Mouse (Mus musculus): ENCODE results near the gene Noxred1. TPM values are rescaled to one million over a fixed set of nuclear protein-coding genes. Genes with fewer than 3 reads are reported as not detected.

Noxred1 gene
- polyA plus RNA-seq, 1 experiment from 2014 or later = 1.0 TPM

DNA sequence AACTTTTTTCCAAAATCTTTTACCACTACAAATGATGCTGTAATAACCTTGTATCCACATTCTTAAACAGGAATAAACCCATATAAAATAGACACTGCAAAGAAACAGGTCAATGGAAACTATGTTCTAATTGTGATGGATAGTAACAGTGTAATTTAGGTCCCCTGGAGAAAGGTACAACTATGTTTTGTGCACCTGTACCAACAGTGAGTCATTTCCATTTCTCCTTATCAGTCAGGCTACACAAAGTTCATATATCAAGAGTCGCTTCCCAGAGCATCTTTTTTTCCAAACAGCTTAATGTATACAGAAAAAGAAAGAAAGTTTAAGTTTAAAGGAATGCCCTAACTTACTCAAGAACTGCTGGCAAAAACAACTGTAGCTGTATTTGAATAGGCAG is 43.5 kb downstream of the Noxred1 start:
- no peak for ATAC-seq (ENCODE audit: low FRiP score, low TSS enrichment)
- H3K4me3 ChIP-seq (replicated peaks; ENCODE audit: low read depth, low read length) = no peak overlapping the region
- no peaks in the 10 kb centered on the region for H3K36me3 ChIP-seq (ENCODE audit: control insufficient read depth, insufficient read depth, low read length)
- no peak overlapping the region for H3K27ac ChIP-seq (replicated peaks; ENCODE audit: low read depth, low read length)
- no peak overlapping the region for H3K4me2 ChIP-seq (ENCODE audit: low read length)
- no peaks in the 10 kb centered on the region for H3K9me3 ChIP-seq (ENCODE audit: control insufficient read depth, low read length)
- H3K4me1 ChIP-seq (ENCODE audit: control insufficient read depth, insufficient read depth, low read length) = peaks cover 9% of the 10 kb centered on the region; the same call in 1 of the 2 replicates
- H3K9ac ChIP-seq (replicated peaks; ENCODE audit: low read length) = no peak overlapping the region
- no peak for DNase-seq
- H3K27me3 ChIP-seq (ENCODE audit: control insufficient read depth, insufficient read depth, low read length) = no peaks in the 10 kb centered on the region
- WGBS = 89% methylated on average over 1 of the region's 1 CpGs

DNA sequence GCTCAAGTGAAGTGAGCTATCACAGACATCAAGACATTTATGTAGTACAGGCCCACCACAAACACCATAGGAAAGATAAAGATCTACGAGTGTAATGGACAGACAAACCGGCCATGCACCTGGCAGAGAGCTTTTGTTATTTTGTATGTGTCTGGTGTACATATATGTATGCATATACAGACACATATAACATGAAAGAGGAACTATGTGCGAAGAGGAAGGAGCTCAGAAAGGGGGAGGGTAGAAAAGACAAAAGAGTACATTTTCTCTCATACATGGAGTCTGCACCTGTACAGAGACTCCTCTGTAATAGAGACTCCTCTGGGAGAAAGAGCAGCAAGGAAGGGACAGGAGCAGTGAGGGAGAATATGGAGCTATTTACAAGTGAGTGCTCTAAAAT is 45.5 kb downstream of the Noxred1 start:
- Histone ChIP-seq H3K9ac (replicated peaks; ENCODE audit: low read length) (no peak overlapping the region), H3K27ac (replicated peaks; ENCODE audit: low read depth, low read length) (no peak overlapping the region), H3K4me2 (ENCODE audit: low read length) (no peak overlapping the region), H3K4me3 (replicated peaks; ENCODE audit: low read depth, low read length) (no peak overlapping the region), H3K4me1 (ENCODE audit: control insufficient read depth, insufficient read depth, low read length) (no peaks in the 10 kb centered on the region), H3K36me3 (ENCODE audit: control insufficient read depth, insufficient read depth, low read length) (no peaks in the 10 kb centered on the region), H3K9me3 (ENCODE audit: control insufficient read depth, low read length) (no peaks in the 10 kb centered on the region), H3K27me3 (ENCODE audit: control insufficient read depth, insufficient read depth, low read length) (no peaks in the 10 kb centered on the region)
- DNase-seq = no peak
- 91% methylated on average over 3 of the region's 3 CpGs for WGBS
- ATAC-seq (ENCODE audit: low FRiP score, low TSS enrichment) = no peak

DNA sequence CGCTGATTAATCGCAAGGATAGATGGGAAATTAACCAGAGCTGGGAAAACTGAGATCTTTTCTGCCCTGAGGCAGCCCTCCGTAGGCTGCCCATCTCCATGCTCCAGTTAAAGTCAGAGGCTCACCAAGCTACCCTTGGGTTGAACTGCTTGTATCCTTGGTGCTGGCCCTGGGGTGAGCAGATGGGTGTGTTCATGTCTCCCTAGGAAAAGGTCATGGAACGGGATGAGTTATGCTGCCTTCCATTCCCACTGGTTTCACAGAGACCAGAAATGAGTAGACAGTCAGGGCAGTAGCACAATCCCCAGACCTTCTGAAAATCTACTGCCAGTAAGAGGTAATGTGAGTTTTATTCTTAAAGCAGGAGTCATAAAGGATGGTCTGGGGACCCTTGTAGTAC is 60.9 kb downstream of the Noxred1 start:
- no peak for DNase-seq
- peaks cover 21% of the 10 kb centered on the region for H3K36me3 ChIP-seq (ENCODE audit: control insufficient read depth, insufficient read depth, low read length)
- ATAC-seq (ENCODE audit: low FRiP score, low TSS enrichment) = no peak
- H3K4me2 ChIP-seq (ENCODE audit: low read length) = no peak overlapping the region
- no peaks in the 10 kb centered on the region for H3K27me3 ChIP-seq (ENCODE audit: control insufficient read depth, insufficient read depth, low read length)
- H3K9ac ChIP-seq (replicated peaks; ENCODE audit: low read length) = no peak overlapping the region
- H3K27ac ChIP-seq (replicated peaks; ENCODE audit: low read depth, low read length) = no peak overlapping the region
- H3K4me1 ChIP-seq (ENCODE audit: control insufficient read depth, insufficient read depth, low read length) = no peaks in the 10 kb centered on the region
- no peaks in the 10 kb centered on the region for H3K9me3 ChIP-seq (ENCODE audit: control insufficient read depth, low read length)
- WGBS = over 99% methylated on average over 4 of the region's 4 CpGs
- no peak overlapping the region for H3K4me3 ChIP-seq (replicated peaks; ENCODE audit: low read depth, low read length)

DNA sequence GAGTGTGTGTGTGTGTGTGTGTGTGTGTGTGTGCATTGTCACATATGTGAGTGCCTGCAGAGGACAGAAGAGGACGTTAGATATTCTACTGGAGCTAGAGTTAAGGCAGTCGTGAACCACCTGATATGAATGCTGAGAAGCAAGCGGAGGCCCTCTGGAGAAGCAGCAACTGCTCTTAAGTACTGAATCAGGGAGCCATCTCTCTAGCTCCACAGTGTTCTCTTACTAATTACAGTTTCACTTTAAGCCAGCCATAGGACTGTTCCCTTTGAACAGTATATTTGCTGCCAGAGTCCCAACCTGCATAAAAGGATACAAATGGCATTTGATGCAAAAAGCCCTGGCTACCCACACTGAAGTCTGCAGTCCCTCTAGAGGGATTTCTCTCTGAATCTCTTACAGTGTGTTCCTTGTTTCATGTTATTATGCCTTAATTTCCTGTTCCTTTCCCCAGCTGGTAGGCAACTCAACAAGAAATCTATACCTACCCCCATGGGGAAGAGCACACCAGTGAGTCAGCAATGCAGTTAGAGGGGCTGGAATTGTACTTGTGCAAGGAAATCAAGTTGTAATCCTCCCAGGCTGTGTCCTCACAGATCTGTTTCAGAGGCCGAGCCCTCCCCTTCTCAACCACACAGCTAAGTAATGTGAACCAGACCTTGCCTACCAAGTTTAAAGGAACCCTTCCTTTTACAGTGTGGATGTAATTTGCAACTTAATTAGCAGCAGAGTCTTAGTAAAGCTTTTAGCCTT is 63.2 kb downstream of the Noxred1 start:
- H3K9ac ChIP-seq (replicated peaks; ENCODE audit: low read length) = no peak overlapping the region
- H3K36me3 ChIP-seq (ENCODE audit: control insufficient read depth, insufficient read depth, low read length) = peaks cover 36% of the 10 kb centered on the region
- H3K27ac ChIP-seq (replicated peaks; ENCODE audit: low read depth, low read length) = no peak overlapping the region
- no peak overlapping the region for H3K4me2 ChIP-seq (ENCODE audit: low read length)
- no peaks in the 10 kb centered on the region for H3K27me3 ChIP-seq (ENCODE audit: control insufficient read depth, insufficient read depth, low read length)
- no peaks in the 10 kb centered on the region for H3K4me1 ChIP-seq (ENCODE audit: control insufficient read depth, insufficient read depth, low read length)
- no peaks in the 10 kb centered on the region for H3K9me3 ChIP-seq (ENCODE audit: control insufficient read depth, low read length)
- 83% methylated on average over 4 of the region's 4 CpGs for WGBS
- no peak overlapping the region for H3K4me3 ChIP-seq (replicated peaks; ENCODE audit: low read depth, low read length)
- ATAC-seq (ENCODE audit: low FRiP score, low TSS enrichment) (no peak), DNase-seq (no peak)

Small RNAs within 50 kb of the gene (microRNA-seq; reads per million reads assigned to microRNA genes)
- gene Gm47293 = not detected

Other genes starting within 250 kb of the Noxred1 start
- gene Zdhhc22, start 248.3 kb downstream of the Noxred1 start, polyA plus RNA-seq (2014; fragmentation: Nextera tagmentation; extraction: Ambion mirVana) = 9.0 and 10.7 TPM in 2 replicates
- 9.1 and 13.5 TPM in 2 replicates for gene Tmem63c, start 217.4 kb downstream of the Noxred1 start, polyA plus RNA-seq (2014; fragmentation: Nextera tagmentation; extraction: Ambion mirVana)
- 3.8 and 5.1 TPM in 2 replicates for gene Ngb, start 136.2 kb downstream of the Noxred1 start, polyA plus RNA-seq (2014; fragmentation: Nextera tagmentation; extraction: Ambion mirVana)
- 29.9 and 30.8 TPM in 2 replicates for gene Gstz1, start 91.6 kb downstream of the Noxred1 start, polyA plus RNA-seq (2014; fragmentation: Nextera tagmentation; extraction: Ambion mirVana)
- 12.2 and 16.6 TPM in 2 replicates for gene Pomt2, start 90.8 kb downstream of the Noxred1 start, polyA plus RNA-seq (2014; fragmentation: Nextera tagmentation; extraction: Ambion mirVana)
- 1.2 and 2.6 TPM in 2 replicates for gene Samd15, start 39.0 kb downstream of the Noxred1 start, polyA plus RNA-seq (2014; fragmentation: Nextera tagmentation; extraction: Ambion mirVana)
- gene Tmed8, start 38.3 kb downstream of the Noxred1 start, polyA plus RNA-seq (2014; fragmentation: Nextera tagmentation; extraction: Ambion mirVana) = 6.5 and 6.9 TPM in 2 replicates
- 60.6 and 70.1 TPM in 2 replicates for gene Vipas39, start 27.5 kb upstream of the Noxred1 start, polyA plus RNA-seq (2014; fragmentation: Nextera tagmentation; extraction: Ambion mirVana)
- 176 and 180 TPM in 2 replicates for gene Ahsa1, start 27.7 kb upstream of the Noxred1 start, polyA plus RNA-seq (2014; fragmentation: Nextera tagmentation; extraction: Ambion mirVana)
- 0.75 and 1.0 TPM in 2 replicates for gene Ism2, start 61.0 kb upstream of the Noxred1 start, polyA plus RNA-seq (2014; fragmentation: Nextera tagmentation; extraction: Ambion mirVana)
- gene Sptlc2, start 149.6 kb upstream of the Noxred1 start, polyA plus RNA-seq (2014; fragmentation: Nextera tagmentation; extraction: Ambion mirVana) = 58.0 and 69.0 TPM in 2 replicates
- 228 and 258 TPM in 2 replicates for gene Slirp, start 205.2 kb upstream of the Noxred1 start, polyA plus RNA-seq (2014; fragmentation: Nextera tagmentation; extraction: Ambion mirVana)
- 35.0 and 42.9 TPM in 2 replicates for gene Alkbh1, start 205.3 kb upstream of the Noxred1 start, polyA plus RNA-seq (2014; fragmentation: Nextera tagmentation; extraction: Ambion mirVana)
- 108 and 121 TPM in 2 replicates for gene Snw1, start 233.5 kb upstream of the Noxred1 start, polyA plus RNA-seq (2014; fragmentation: Nextera tagmentation; extraction: Ambion mirVana)